Mouse (Mus musculus): ENCODE results near the gene Ppil1. TPM values are rescaled to one million over a fixed set of nuclear protein-coding genes. Genes with fewer than 3 reads are reported as not detected.

Ppil1 gene
- polyA plus RNA-seq, 1 experiment from 2014 or later: 108 TPM

GRCm38 (mm10) chr17:29244912-29245311 lies 19.1 kb downstream of the Ppil1 start:
- 11% methylated on average over 11 of the region's 12 CpGs for WGBS
- Histone ChIP-seq H3K4me3 (ENCODE audit: low read depth, low read length) (no peak overlapping the region), H3K36me3 (ENCODE audit: control insufficient read depth, insufficient read depth, low read length) (peaks cover 7% of the 10 kb centered on the region; the same call in 1 of the 2 replicates), H3K9me3 (ENCODE audit: control insufficient read depth, low read length) (no peaks in the 10 kb centered on the region), H3K4me2 (ENCODE audit: low read depth, low read length) (no peak overlapping the region; the same call in 1 of the 2 replicates), H3K4me1 (ENCODE audit: control insufficient read depth, insufficient read depth, low read length) (peaks cover 18% of the 10 kb centered on the region), H3K27ac (replicated peaks; ENCODE audit: low read depth, low read length) (no peak overlapping the region), H3K27me3 (replicated peaks; ENCODE audit: control insufficient read depth, insufficient read depth, low read length) (no peaks in the 10 kb centered on the region; the same call in 1 of the 2 replicates), H3K9ac (ENCODE audit: low read depth, low read length) (no peak overlapping the region)
- ATAC-seq (ENCODE audit: low read depth) (0 out of 2 replicates have a peak, but pooled peaks have one; percentile 9), DNase-seq (ENCODE audit: low spot score) (peak; percentile 73)

- no peaks in the 10 kb centered on the region for H3K4me1 ChIP-seq (ENCODE audit: control insufficient read depth, insufficient read depth, low read length)
- peak overlapping the region; percentile 71 for H3K9ac ChIP-seq (ENCODE audit: low read depth, low read length)
- H3K9me3 ChIP-seq (ENCODE audit: control insufficient read depth, low read length): no peaks in the 10 kb centered on the region
- peak overlapping the region; percentile 70 for H3K4me3 ChIP-seq (ENCODE audit: low read depth, low read length)
- peak overlapping the region; percentile 99 for H3K4me2 ChIP-seq (ENCODE audit: low read depth, low read length)
- H3K27ac ChIP-seq (replicated peaks; ENCODE audit: low read depth, low read length): no peak overlapping the region
- DNase-seq (ENCODE audit: low spot score): peak; percentile 10
- WGBS: 2% methylated on average over 10 of the region's 23 CpGs
- ATAC-seq (ENCODE audit: low read depth): no peak
- H3K36me3 ChIP-seq (ENCODE audit: control insufficient read depth, insufficient read depth, low read length): no peaks in the 10 kb centered on the region
- peaks cover 3% of the 10 kb centered on the region; the same call in 1 of the 2 replicates for H3K27me3 ChIP-seq (replicated peaks; ENCODE audit: control insufficient read depth, insufficient read depth, low read length)
Observed at GRCm38 (mm10) chr17:29238421-29238945, 25.5 kb downstream of the Ppil1 start.

- H3K9ac ChIP-seq (ENCODE audit: low read depth, low read length): peak within 1 kb of the TSS; percentile 71
- DNase-seq (ENCODE audit: low spot score) (peak; percentile 42), ATAC-seq (ENCODE audit: low read depth) (peak; percentile 54)
- H3K4me1 ChIP-seq (ENCODE audit: control insufficient read depth, insufficient read depth, low read length): no peaks in the 10 kb centered on the region
- peaks cover 3% of the 10 kb centered on the region; the same call in 1 of the 2 replicates for H3K27me3 ChIP-seq (replicated peaks; ENCODE audit: control insufficient read depth, insufficient read depth, low read length)
- H3K4me3 ChIP-seq (ENCODE audit: low read depth, low read length): peak within 1 kb of the TSS; percentile 70
- H3K36me3 ChIP-seq (ENCODE audit: control insufficient read depth, insufficient read depth, low read length): no peaks in the 10 kb centered on the region
- peak within 1 kb of the TSS; percentile 99 for H3K4me2 ChIP-seq (ENCODE audit: low read depth, low read length)
- no peaks in the 10 kb centered on the region for H3K9me3 ChIP-seq (ENCODE audit: control insufficient read depth, low read length)
- 0% methylated on average over 7 of the region's 73 CpGs for WGBS
- H3K27ac ChIP-seq (replicated peaks; ENCODE audit: low read depth, low read length): no peak within 1 kb of the TSS
Observed at GRCm38 (mm10) chr17:29237772-29238420, 26.1 kb downstream of the Ppil1 start, which contains the start of gene Cpne5. Cpne5 (minus strand) TSS chr17:29238167.

GRCm38 (mm10) chr17:29237267-29237771 lies 26.7 kb downstream of the Ppil1 start:
- Histone ChIP-seq H3K27me3 (replicated peaks; ENCODE audit: control insufficient read depth, insufficient read depth, low read length) (peaks cover 3% of the 10 kb centered on the region; the same call in 1 of the 2 replicates), H3K9me3 (ENCODE audit: control insufficient read depth, low read length) (no peaks in the 10 kb centered on the region), H3K9ac (ENCODE audit: low read depth, low read length) (peak overlapping the region; percentile 71), H3K4me1 (ENCODE audit: control insufficient read depth, insufficient read depth, low read length) (no peaks in the 10 kb centered on the region), H3K36me3 (ENCODE audit: control insufficient read depth, insufficient read depth, low read length) (no peaks in the 10 kb centered on the region), H3K27ac (replicated peaks; ENCODE audit: low read depth, low read length) (no peak overlapping the region), H3K4me3 (ENCODE audit: low read depth, low read length) (peak overlapping the region; percentile 70), H3K4me2 (ENCODE audit: low read depth, low read length) (peak overlapping the region; percentile 99)
- 0% methylated on average over 13 of the region's 32 CpGs for WGBS
- DNase-seq (ENCODE audit: low spot score) (no peak), ATAC-seq (ENCODE audit: low read depth) (no peak)

GRCm38 (mm10) chr17:29236111-29236510 lies 27.9 kb downstream of the Ppil1 start:
- no peak overlapping the region for H3K27ac ChIP-seq (replicated peaks; ENCODE audit: low read depth, low read length)
- peak overlapping the region; percentile 70; the same call in 1 of the 2 replicates for H3K4me3 ChIP-seq (ENCODE audit: low read depth, low read length)
- no peaks in the 10 kb centered on the region for H3K4me1 ChIP-seq (ENCODE audit: control insufficient read depth, insufficient read depth, low read length)
- H3K4me2 ChIP-seq (ENCODE audit: low read depth, low read length): peak overlapping the region; percentile 99
- no peaks in the 10 kb centered on the region for H3K9me3 ChIP-seq (ENCODE audit: control insufficient read depth, low read length)
- no peak for DNase-seq (ENCODE audit: low spot score)
- H3K36me3 ChIP-seq (ENCODE audit: control insufficient read depth, insufficient read depth, low read length): no peaks in the 10 kb centered on the region
- H3K27me3 ChIP-seq (replicated peaks; ENCODE audit: control insufficient read depth, insufficient read depth, low read length): peaks cover 3% of the 10 kb centered on the region; the same call in 1 of the 2 replicates
- H3K9ac ChIP-seq (ENCODE audit: low read depth, low read length): no peak overlapping the region
- WGBS: 56% methylated on average over 7 of the region's 7 CpGs
- ATAC-seq (ENCODE audit: low read depth): no peak

- DNase-seq (ENCODE audit: low spot score) (no peak), ATAC-seq (ENCODE audit: low read depth) (no peak)
- H3K4me2 ChIP-seq (ENCODE audit: low read depth, low read length): no peak overlapping the region
- H3K36me3 ChIP-seq (ENCODE audit: control insufficient read depth, insufficient read depth, low read length): no peaks in the 10 kb centered on the region
- H3K27me3 ChIP-seq (replicated peaks; ENCODE audit: control insufficient read depth, insufficient read depth, low read length): no peaks in the 10 kb centered on the region
- 87% methylated on average over 10 of the region's 10 CpGs for WGBS
- no peak overlapping the region for H3K9ac ChIP-seq (ENCODE audit: low read depth, low read length)
- H3K9me3 ChIP-seq (ENCODE audit: control insufficient read depth, low read length): no peaks in the 10 kb centered on the region
- H3K27ac ChIP-seq (replicated peaks; ENCODE audit: low read depth, low read length): no peak overlapping the region
- H3K4me3 ChIP-seq (ENCODE audit: low read depth, low read length): no peak overlapping the region
- no peaks in the 10 kb centered on the region for H3K4me1 ChIP-seq (ENCODE audit: control insufficient read depth, insufficient read depth, low read length)
Observed at GRCm38 (mm10) chr17:29231109-29231508, 32.9 kb downstream of the Ppil1 start.

GRCm38 (mm10) chr17:29220631-29221030 lies 43.4 kb downstream of the Ppil1 start:
- H3K4me1 ChIP-seq (ENCODE audit: control insufficient read depth, insufficient read depth, low read length): no peaks in the 10 kb centered on the region
- ATAC-seq (ENCODE audit: low read depth): no peak
- H3K4me3 ChIP-seq (ENCODE audit: low read depth, low read length): no peak overlapping the region
- WGBS: 60% methylated on average over 14 of the region's 14 CpGs
- H3K27me3 ChIP-seq (replicated peaks; ENCODE audit: control insufficient read depth, insufficient read depth, low read length): no peaks in the 10 kb centered on the region
- no peak overlapping the region for H3K4me2 ChIP-seq (ENCODE audit: low read depth, low read length)
- DNase-seq (ENCODE audit: low spot score): no peak
- no peak overlapping the region for H3K9ac ChIP-seq (ENCODE audit: low read depth, low read length)
- no peaks in the 10 kb centered on the region for H3K9me3 ChIP-seq (ENCODE audit: control insufficient read depth, low read length)
- H3K27ac ChIP-seq (replicated peaks; ENCODE audit: low read depth, low read length): no peak overlapping the region
- 0 out of 2 replicates have a peak, but pooled peaks cover 4% of the 10 kb centered on the region for H3K36me3 ChIP-seq (ENCODE audit: control insufficient read depth, insufficient read depth, low read length)

GRCm38 (mm10) chr17:29218017-29218416 lies 46.0 kb downstream of the Ppil1 start:
- ATAC-seq (ENCODE audit: low read depth) (no peak), DNase-seq (ENCODE audit: low spot score) (peak; percentile 67)
- Histone ChIP-seq H3K27me3 (replicated peaks; ENCODE audit: control insufficient read depth, insufficient read depth, low read length) (peaks cover 7% of the 10 kb centered on the region; the same call in 1 of the 2 replicates), H3K27ac (replicated peaks; ENCODE audit: low read depth, low read length) (no peak overlapping the region), H3K9ac (ENCODE audit: low read depth, low read length) (no peak overlapping the region), H3K36me3 (ENCODE audit: control insufficient read depth, insufficient read depth, low read length) (no peaks in the 10 kb centered on the region), H3K4me3 (ENCODE audit: low read depth, low read length) (no peak overlapping the region), H3K4me2 (ENCODE audit: low read depth, low read length) (no peak overlapping the region), H3K4me1 (ENCODE audit: control insufficient read depth, insufficient read depth, low read length) (peaks cover 13% of the 10 kb centered on the region; the same call in 1 of the 2 replicates), H3K9me3 (ENCODE audit: control insufficient read depth, low read length) (no peaks in the 10 kb centered on the region)
- WGBS: 25% methylated on average over 5 of the region's 5 CpGs
